Mouse (Mus musculus) liver, embryonic 14.5 days (tissue): ENCODE results near the gene Ccnd1. TPM values are rescaled to one million over a fixed set of nuclear protein-coding genes. Genes with fewer than 3 reads are reported as not detected.

Source experiments
- ATAC-seq: fragments of 200-750 bp; cut with Nextera tagmentation; 2 replicates; pipeline ENCODE4 v1.8.0; 2017; ENCODE audit warnings: moderate number of reproducible peaks, mild to moderate bottlenecking, moderate library complexity; ENCODE audit not compliant: insufficient read depth
- DNase-seq, 3 experiments: peaks; one replicate each; pipeline ENCODE4 v3.0.0-alpha.2; 2012 to 2013; ENCODE audit warnings: low read depth in 3 of 3, low spot score in 3 of 3
- H3K27ac ChIP-seq: fragments of 300-500 bp; sonication (generic); 2 replicates; pipeline ENCODE4 v1.5.1; 2014; ENCODE audit warnings: moderate library complexity, mild to moderate bottlenecking, control low read depth, inconsistent platforms
- H3K27me3 ChIP-seq: fragments of 300-500 bp; sonication (generic); 2 replicates; pipeline ENCODE4 v1.6.1; 2014; ENCODE audit warnings: mild to moderate bottlenecking, low read length, moderate library complexity; ENCODE audit not compliant: control insufficient read depth, insufficient read depth
- H3K36me3 ChIP-seq: fragments of 300-500 bp; sonication (generic); replicated peaks from 2 replicates; pipeline ENCODE4 v1.6.1; 2014; ENCODE audit warnings: low read depth; ENCODE audit not compliant: control insufficient read depth, insufficient read depth
- H3K4me1 ChIP-seq, 2 experiments: fragments of 200-500 bp in 1 of 2; fragments of 300-500 bp in 1 of 2; sonication (generic) in 1 of 2; replicated peaks; 2 replicates each; pipeline ENCODE4 v1.6.1; 2012 to 2014; ENCODE audit warnings: antibody characterized with exemption in 1 of 2, inconsistent platforms in 1 of 2, low read length in 1 of 2; ENCODE audit not compliant: control insufficient read depth in 2 of 2, insufficient read depth in 2 of 2
- H3K4me2 ChIP-seq: fragments of 300-500 bp; sonication (generic); 2 replicates; pipeline ENCODE4 v1.6.1; 2014; ENCODE audit warnings: low read depth, mild to moderate bottlenecking, control low read depth, moderate library complexity
- H3K4me3 ChIP-seq, 2 experiments: fragments of 200-500 bp in 1 of 2; fragments of 300-500 bp in 1 of 2; sonication (generic) in 1 of 2; 2 replicates each; pipeline ENCODE4 v1.5.1; 2012 to 2014; ENCODE audit warnings: low read depth in 2 of 2, low read length in 2 of 2, mild to moderate bottlenecking in 2 of 2, control low read depth in 1 of 2, inconsistent platforms in 1 of 2, moderate library complexity in 1 of 2; ENCODE audit not compliant: insufficient read depth in 1 of 2
- H3K9ac ChIP-seq: fragments of 300-500 bp; sonication (generic); replicated peaks from 2 replicates; pipeline ENCODE4 v1.6.1; 2014; ENCODE audit warnings: mild to moderate bottlenecking, control low read depth, moderate library complexity
- H3K9me3 ChIP-seq: fragments of 300-500 bp; sonication (generic); 2 replicates; pipeline ENCODE4 v1.6.1; 2016; ENCODE audit warnings: low read length, mixed read lengths; ENCODE audit not compliant: control insufficient read depth
- CTCF ChIP-seq: IDR thresholded peaks from 2 replicates; pipeline ENCODE4 v1.5.1; 2016; ENCODE audit warnings: antibody characterized with exemption, low read depth, control low read depth
- EP300 ChIP-seq: IDR thresholded peaks from 2 replicates; pipeline ENCODE4 v1.6.1; 2016; ENCODE audit warnings: antibody characterized with exemption, low read depth
- WGBS: fragments of 180-500 bp; shearing (Covaris S2); extraction: QIAGEN DNeasy Blood & Tissue Kit; methylation state at CpG from one replicate; pipeline ENCODE4 v1.1.7; 2014; ENCODE audit not compliant: insufficient replicate concordance; 5-methylcytosine and 5-hydroxymethylcytosine counted together
- polyA plus RNA-seq, 2 experiments: library from polyadenylated mRNA; depleted of rRNA in 1 of 2; stranded (reverse) in 1 of 2; unstranded in 1 of 2; fragments of >200 nt; fragmentation: Nextera tagmentation in 1 of 2; extraction: Ambion mirVana in 1 of 2; gene quantifications; 2 replicates each; pipeline versions ENCODE4 v1.2.1 to v1.2.3; 2012 to 2014

Gene Ccnd1
- polyA plus RNA-seq (2012; rRNA removed): 14.6 and 16.7 TPM in 2 replicates
- 25.4 and 27.7 TPM in 2 replicates for polyA plus RNA-seq (2014; fragmentation: Nextera tagmentation; extraction: Ambion mirVana)

- 1% methylated on average over 41 of the region's 45 CpGs for WGBS
- Histone ChIP-seq H3K4me1 (peaks cover 0 to 3% of the 10 kb centered on the region in 2 experiments; a peak in 2 of 4 replicates), H3K27me3 (peaks cover 59% of the 10 kb centered on the region), H3K4me2 (peak within 1 kb of the TSS; percentile 63), H3K9me3 (no peaks in the 10 kb centered on the region), H3K36me3 (no peaks in the 10 kb centered on the region), H3K9ac (peak within 1 kb of the TSS; percentile 43), H3K4me3 (peak within 1 kb of the TSS; percentile 46 to 66), H3K27ac (no peak within 1 kb of the TSS; the same call in 1 of the 2 replicates)
- no peak for TF ChIP-seq EP300
- no peak for TF ChIP-seq CTCF
- peak in 1 of 3 experiments; percentile 17 for DNase-seq
- ATAC-seq: peak; percentile 50; the same call in 1 of the 2 replicates
Measured at GRCm38 (mm10) chr7:144939344-144940002, at the start of gene Ccnd1. Gene Ccnd1 (minus strand): TSS chr7:144939925.

GRCm38 (mm10) chr7:144988856-144989255 is 49.1 kb upstream of the Ccnd1 start:
- no peaks in the 10 kb centered on the region for H3K4me1 ChIP-seq
- H3K4me2 ChIP-seq: no peak overlapping the region
- H3K36me3 ChIP-seq: no peaks in the 10 kb centered on the region
- no peaks in the 10 kb centered on the region for H3K9me3 ChIP-seq
- DNase-seq (no peak), ATAC-seq (no peak)
- TF ChIP-seq CTCF: no peak
- TF ChIP-seq EP300: no peak
- no peak overlapping the region for H3K4me3 ChIP-seq
- no peaks in the 10 kb centered on the region for H3K27me3 ChIP-seq
- H3K27ac ChIP-seq: no peak overlapping the region
- 47% methylated on average over 3 of the region's 3 CpGs for WGBS
- H3K9ac ChIP-seq: no peak overlapping the region

- DNase-seq (no peak), ATAC-seq (no peak)
- Histone ChIP-seq H3K27me3 (no peaks in the 10 kb centered on the region), H3K9ac (no peak overlapping the region), H3K4me2 (no peak overlapping the region), H3K36me3 (no peaks in the 10 kb centered on the region), H3K27ac (no peak overlapping the region), H3K4me1 (no peaks in the 10 kb centered on the region), H3K9me3 (no peaks in the 10 kb centered on the region), H3K4me3 (no peak overlapping the region)
- WGBS: 44% methylated on average over 1 of the region's 1 CpGs
- TF ChIP-seq CTCF (no peak), EP300 (no peak)
Measured at GRCm38 (mm10) chr7:144985100-144985499, 45.4 kb upstream of the Ccnd1 start.

- Histone ChIP-seq H3K36me3 (no peaks in the 10 kb centered on the region), H3K27ac (no peak overlapping the region), H3K4me2 (no peak overlapping the region), H3K9ac (no peak overlapping the region), H3K4me1 (no peaks in the 10 kb centered on the region), H3K4me3 (no peak overlapping the region), H3K9me3 (no peaks in the 10 kb centered on the region), H3K27me3 (no peaks in the 10 kb centered on the region)
- 62% methylated on average over 6 of the region's 6 CpGs for WGBS
- ATAC-seq (no peak), DNase-seq (no peak)
- TF ChIP-seq CTCF (no peak), EP300 (no peak)
Measured at GRCm38 (mm10) chr7:144982358-144983110, 42.8 kb upstream of the Ccnd1 start.

- Histone ChIP-seq H3K4me3 (no peak overlapping the region), H3K4me1 (no peaks in the 10 kb centered on the region), H3K4me2 (no peak overlapping the region), H3K27ac (no peak overlapping the region), H3K9ac (no peak overlapping the region), H3K36me3 (no peaks in the 10 kb centered on the region), H3K27me3 (no peaks in the 10 kb centered on the region), H3K9me3 (no peaks in the 10 kb centered on the region)
- no peak for DNase-seq
- TF ChIP-seq CTCF (no peak), EP300 (no peak)
- no peak for ATAC-seq
- 56% methylated on average over 8 of the region's 8 CpGs for WGBS
Measured at GRCm38 (mm10) chr7:144981426-144982079, 41.8 kb upstream of the Ccnd1 start.
